Mouse (Mus musculus) B cell, adult 2 months (primary cell): Measurements from ENCODE around the gene Neurog3.

ENCODE experiments used
- DNase-seq, 2 experiments: peaks; one replicate each; pipeline ENCODE4 v3.0.0; 2022

Gene Neurog3

GRCm38 (mm10) chr10:62132691-62133281, at the start of gene Neurog3:
Neurog3 (plus strand) TSS chr10:62133090.
- DNase-seq, result peak; percentile 22 to 33

DNA sequence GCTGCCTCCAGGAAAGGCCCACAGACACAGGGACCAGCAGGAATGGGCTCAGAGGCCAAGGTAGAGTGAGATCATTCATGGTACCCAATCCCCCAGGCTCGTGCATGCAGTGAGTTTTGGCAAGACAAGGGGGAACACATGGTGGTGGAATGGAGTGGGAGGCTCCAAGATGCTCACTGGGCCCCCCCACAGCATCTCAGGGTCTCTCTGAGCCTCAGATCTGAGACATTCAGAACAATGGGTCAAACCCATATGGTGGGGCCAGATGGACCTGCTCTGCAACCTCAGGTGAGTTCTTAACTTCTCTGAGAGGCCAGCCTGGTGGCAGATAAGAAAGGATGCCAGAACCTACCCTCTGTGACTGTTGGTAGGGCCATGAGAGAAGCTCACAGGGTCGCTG, 46.8 kb upstream of the Neurog3 start:
- DNase-seq, result no peak

GRCm38 (mm10) chr10:62086826-62087225, 46.1 kb upstream of the Neurog3 start:
- no peak for DNase-seq

GRCm38 (mm10) chr10:62088411-62088810, 44.5 kb upstream of the Neurog3 start:
- no peak for DNase-seq

- no peak for DNase-seq
Measured at GRCm38 (mm10) chr10:62089071-62089470, 43.8 kb upstream of the Neurog3 start.

DNA sequence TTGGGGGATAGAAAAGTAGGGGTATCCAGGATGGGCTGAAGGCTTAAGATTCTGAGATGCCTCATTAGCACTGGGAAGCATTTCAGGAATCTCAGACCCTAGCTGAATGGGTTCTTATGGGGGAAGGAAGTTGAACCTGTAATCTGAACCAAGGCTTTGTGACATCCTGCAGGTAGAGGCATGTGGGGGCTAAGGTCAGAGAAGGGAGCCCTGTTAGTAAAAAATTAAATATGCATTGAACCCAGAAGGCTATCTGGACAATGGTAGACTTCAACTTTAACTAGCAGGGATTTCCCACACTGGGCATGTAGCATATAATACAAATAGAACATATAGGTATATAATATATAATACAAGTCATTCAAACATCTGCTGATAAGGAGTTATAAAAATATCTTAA, 43.4 kb upstream of the Neurog3 start:
- DNase-seq, result no peak

DNA sequence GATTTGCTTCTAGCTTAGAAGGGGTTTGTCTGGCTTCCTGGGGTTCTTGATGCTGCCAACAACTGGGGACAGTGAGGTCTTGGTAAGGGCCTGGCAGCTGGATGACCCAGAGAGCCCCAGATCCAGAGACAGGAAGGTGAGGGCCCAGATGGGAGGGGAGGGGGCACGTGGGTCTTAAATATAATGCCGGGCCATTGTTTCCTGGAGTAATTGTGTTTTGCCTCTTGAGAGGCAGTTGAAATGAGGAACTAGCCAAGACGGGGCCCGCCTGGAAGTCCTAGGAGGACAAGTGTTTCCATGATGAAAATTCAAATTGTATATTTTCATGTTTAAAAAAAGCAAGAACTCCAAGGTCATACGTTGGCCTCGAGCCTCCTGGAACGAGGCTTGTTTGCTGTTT, 39.0 kb upstream of the Neurog3 start:
- no peak for DNase-seq

- DNase-seq, result no peak
Measured at GRCm38 (mm10) chr10:62094401-62094800, 38.5 kb upstream of the Neurog3 start.

DNA sequence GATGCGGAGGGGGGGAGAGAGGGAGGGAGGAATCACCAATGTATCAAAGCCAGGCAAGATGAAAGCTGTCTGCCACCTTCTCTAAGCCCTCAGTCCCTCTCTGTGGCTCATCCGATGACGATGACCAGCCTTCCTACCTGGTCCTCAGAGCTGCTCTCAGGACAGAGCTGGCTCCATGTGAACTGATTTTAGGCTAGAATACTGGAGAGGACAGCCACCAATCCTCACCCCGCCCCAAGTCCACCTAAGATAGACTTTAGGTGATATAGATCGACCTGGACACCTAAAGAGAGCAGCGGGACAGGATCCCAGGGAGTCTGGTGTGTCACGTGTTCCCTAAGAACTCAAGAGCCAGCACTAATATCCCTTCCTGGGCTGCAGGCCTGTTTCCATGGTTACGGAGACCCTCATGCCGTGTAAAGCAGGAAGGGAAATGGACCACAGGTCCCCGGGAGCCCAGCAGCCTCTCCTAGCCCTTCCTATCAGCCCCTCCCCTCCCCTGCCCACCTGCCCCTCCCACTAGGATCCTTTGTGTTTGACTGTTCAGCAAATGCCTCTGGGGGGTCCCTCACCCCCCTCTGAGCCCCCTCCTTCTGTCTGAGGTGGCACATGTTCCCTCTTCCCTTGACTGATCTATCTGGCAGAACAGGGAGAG, 33.0 kb upstream of the Neurog3 start:
- DNase-seq, result no peak

DNA sequence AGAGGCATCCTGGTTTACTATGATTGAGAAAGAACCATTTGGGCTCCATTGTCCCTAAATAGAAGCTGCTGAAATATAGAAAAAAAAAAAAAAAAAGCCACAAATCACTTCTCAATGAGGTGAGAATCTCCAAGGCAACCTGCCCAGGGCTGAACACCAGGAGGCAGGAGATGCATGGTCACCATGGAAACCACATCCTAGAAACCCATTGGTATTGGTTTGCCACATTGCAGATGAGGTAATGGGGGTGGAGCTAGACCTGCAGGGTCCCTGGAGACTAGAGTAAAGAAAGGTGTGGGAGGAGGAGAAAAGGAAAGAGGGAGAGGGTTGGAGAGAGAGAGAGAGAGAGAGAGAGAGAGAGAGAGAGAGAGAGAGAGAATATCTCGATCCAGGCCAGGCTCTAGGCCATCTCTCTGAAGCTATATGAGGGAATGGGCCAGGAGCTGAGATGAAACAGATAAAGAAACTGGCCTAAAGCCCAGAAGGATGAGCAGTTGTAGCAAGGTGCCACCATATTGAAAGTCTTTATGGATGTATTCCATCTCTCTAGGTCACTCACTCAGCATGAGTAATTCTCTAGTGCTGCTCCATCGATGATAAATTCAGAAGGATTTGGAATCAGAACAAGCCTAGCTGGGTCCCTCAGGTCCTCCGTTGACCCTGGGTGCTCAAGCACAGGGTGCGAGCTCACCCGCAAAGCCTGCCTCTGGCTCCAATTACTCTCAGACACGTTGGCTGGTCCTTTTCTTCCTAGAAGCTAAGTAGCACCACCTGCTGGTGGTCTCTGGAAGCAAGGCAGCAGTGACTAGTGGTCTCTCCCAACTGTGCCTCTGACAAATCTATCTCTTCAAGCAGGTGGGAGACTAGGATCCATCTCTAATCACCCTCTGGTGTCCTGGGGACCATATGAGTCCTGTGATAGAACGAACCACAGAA, 31.1 kb upstream of the Neurog3 start:
- DNase-seq, result peak; percentile 62 to 65

DNA sequence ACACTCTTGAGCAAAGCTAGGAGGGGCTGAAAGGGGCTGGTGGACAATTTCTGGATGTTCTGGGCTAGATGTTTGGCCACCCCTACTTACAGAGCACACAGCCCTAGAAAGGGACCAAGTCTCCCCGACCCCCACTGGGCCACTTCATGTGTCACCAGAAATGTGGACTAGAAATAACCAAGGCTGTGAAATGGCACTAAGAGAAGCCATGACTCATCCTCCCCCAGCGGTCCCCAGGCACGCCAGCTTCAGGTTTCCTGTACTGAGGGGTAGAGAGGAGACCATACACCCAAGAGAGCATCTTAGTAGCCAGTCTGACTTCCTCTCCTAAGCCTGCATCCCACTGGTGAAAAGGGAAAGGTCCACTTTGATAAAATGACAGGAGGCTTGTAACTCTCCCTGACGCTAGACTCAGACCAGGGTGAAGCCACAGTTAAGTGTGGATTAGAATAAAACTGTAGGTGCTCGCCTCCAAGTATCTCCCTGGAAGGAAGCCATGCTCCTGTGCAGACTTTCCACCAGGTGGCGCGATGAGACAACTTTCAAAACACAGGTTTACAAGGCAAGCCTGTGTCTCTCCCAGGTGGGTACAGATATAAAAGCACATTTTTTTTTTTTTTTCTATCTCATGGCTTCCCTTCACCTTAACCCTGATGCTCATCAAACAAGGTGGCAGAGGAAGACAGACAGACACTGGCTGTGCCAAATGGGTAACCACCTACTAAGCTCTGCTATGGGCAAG, 27.9 kb upstream of the Neurog3 start:
- peak; percentile 73 to 76 for DNase-seq

DNA sequence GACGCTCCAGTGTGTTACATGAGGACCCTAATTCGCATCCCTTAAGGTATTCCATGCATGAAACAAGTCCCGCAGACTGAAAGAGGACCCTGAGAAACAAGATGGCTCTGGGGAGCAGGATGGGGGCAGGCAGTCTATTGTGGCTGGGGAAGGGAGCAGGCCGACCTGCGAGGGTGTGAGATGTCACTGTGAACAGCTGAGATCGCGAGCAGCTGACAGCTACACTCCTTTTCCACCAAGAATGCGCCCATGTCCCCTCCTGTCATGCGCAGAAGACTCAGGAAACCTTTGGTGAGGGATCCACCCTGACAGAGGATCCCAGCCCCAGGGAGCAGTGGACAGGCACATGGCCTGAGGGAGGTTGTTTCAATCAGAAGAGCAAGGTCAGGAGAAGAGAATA, 25.8 kb upstream of the Neurog3 start:
- DNase-seq, result no peak

GRCm38 (mm10) chr10:62110504-62111206, 22.2 kb upstream of the Neurog3 start:
- DNase-seq, result peak; percentile 83

- peak in 1 of 2 experiments; percentile 20 for DNase-seq
Measured at GRCm38 (mm10) chr10:62111207-62111576, 21.7 kb upstream of the Neurog3 start.

- DNase-seq, result no peak
Measured at GRCm38 (mm10) chr10:62113865-62114647, 18.8 kb upstream of the Neurog3 start.

- DNase-seq, result peak; percentile 30 to 45
Measured at GRCm38 (mm10) chr10:62127137-62127536, 5.8 kb upstream of the Neurog3 start.

GRCm38 (mm10) chr10:62127711-62128231, 5.1 kb upstream of the Neurog3 start:
- DNase-seq, result no peak

DNA sequence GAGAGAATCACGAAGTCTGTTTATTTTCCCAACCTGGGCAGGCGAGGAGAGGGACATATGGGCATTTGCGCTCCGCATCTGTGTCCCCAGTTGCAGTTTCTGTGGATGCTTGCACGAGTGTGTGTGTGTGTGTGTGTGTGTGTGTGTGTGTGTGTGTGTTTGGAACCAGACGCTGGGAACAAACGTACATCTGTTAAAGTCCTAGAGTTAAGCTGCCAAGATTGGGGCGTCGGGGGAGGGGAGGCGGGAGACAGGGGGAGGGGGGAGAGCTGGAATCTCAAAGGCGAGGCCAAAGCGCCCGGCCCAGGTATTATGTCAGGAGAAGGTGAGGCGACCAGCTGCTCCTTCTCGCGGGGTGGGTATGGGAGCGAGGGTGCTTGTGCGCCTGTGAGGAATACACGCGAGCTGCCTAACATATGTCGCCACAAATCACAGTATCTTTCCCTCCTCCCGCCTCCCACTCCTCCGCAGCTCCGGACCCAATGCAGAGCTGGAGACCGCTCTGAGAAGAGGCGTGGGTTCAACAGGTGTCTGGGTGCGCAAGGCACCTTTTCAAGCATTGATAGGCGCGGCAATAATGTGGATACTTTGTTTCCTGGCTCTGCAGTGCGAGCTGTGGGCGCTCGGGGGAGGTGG, 4.5 kb upstream of the Neurog3 start:
- no peak for DNase-seq

- no peak for DNase-seq
Measured at GRCm38 (mm10) chr10:62135696-62136470, 3.0 kb downstream of the Neurog3 start.

DNA sequence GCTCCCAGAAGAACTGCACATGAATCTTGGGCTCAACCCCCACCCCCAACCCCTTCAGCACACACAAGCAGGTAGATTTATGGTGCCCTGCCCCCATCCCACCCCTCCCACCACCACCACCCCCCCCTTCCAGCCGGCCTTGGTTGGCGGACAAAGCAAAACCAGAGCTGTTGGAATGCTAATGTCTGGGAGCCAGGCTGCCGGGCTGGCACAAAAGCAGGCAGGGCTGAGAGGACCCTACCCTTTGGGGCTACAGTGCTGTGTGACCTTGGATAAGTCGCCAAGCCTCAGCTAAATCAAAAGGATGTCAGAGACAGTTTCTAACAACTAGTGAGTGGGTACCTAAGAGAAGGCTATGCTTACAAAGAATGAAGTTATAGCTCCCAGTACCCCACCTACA, 4.3 kb downstream of the Neurog3 start:
- DNase-seq, result no peak
